Comparison of ENCODE assay signal across 15 mouse cellular contexts in genomic region chr1:194109172-194110071, GRCm38 (mm10).
DNase-seq lines count a peak whose midpoint lies in the region; ATAC-seq and TF ChIP-seq lines count a peak whose summit lies in the region.
"Had no signal": no experiment of that assay in that cellular context is flagged by ENCODE, and none has a peak within 500 bp of the region (broad histone marks: within the 10 kb centered on the region; RNA-seq: fewer than 3 reads in every experiment).

No protein-coding gene starts in this region.

- H3K4me2 ChIP-seq in forebrain, embryonic 14.5 days (ENCODE audit: low read length): no peak overlapping the region
- no peak overlapping the region for H3K4me2 ChIP-seq in forebrain, postnatal 0 days (ENCODE audit: low read depth)
- no peak overlapping the region for H3K4me2 ChIP-seq in hindbrain, postnatal 0 days (ENCODE audit: low read depth, low read length)
- no peak overlapping the region for H3K4me2 ChIP-seq in midbrain, postnatal 0 days (ENCODE audit: low read depth, low read length, poor library complexity, severe bottlenecking)
- H3K4me2 ChIP-seq: forebrain, embryonic 12.5 days; liver, embryonic 13.5 days had no signal

- intact Hi-C loops in left cerebral cortex, postnatal 4 days (cut with DNase I): no loop called here

- no peak for TF ChIP-seq CTCF in forebrain, postnatal 0 days (IDR thresholded peaks at IDR 0.05; ENCODE audit: low read depth)
- TF ChIP-seq CTCF in hindbrain, postnatal 0 days (IDR thresholded peaks at IDR 0.05; ENCODE audit: low read depth): no peak
- TF ChIP-seq CTCF in midbrain, postnatal 0 days (IDR thresholded peaks at IDR 0.05): no peak

- ATAC-seq in forebrain, embryonic 14.5 days: no peak
- ATAC-seq in forebrain, postnatal 0 days: no peak
- 0 out of 2 replicates have a peak, but pooled peaks have one; percentile 24 for ATAC-seq in hindbrain, postnatal 0 days
- no peak for ATAC-seq in midbrain, postnatal 0 days (ENCODE audit: low FRiP score)
- ATAC-seq in megakaryocyte-erythroid progenitor cell, adult 5-6 weeks (replicated peaks; ENCODE audit: low FRiP score, low TSS enrichment, poor library complexity, severe bottlenecking): no peak
- ATAC-seq: inflammation-experienced regulatory T-cells, adult 6 months had no signal

- H3K27me3 ChIP-seq in forebrain, embryonic 14.5 days (replicated peaks; ENCODE audit: control insufficient read depth, insufficient read depth, low read length): no peaks in the 10 kb centered on the region
- H3K27me3 ChIP-seq in forebrain, postnatal 0 days (ENCODE audit: insufficient read depth, low read length): no peaks in the 10 kb centered on the region
- H3K27me3 ChIP-seq in hindbrain, postnatal 0 days (ENCODE audit: insufficient read depth, low read length): no peaks in the 10 kb centered on the region
- H3K27me3 ChIP-seq in midbrain, postnatal 0 days (ENCODE audit: insufficient read depth, low read length): no peaks in the 10 kb centered on the region
- H3K27me3 ChIP-seq: liver, embryonic 13.5 days had no signal

- WGBS in forebrain, embryonic 14.5 days: 16% methylated on average over 5 of the region's 5 CpGs
- whole genome bisulfite sequencing in forebrain, postnatal 0 days: 38% methylated on average over 5 of the region's 5 CpGs
- WGBS in hindbrain, postnatal 0 days: 31% methylated on average over 5 of the region's 5 CpGs
- WGBS in midbrain, postnatal 0 days: 37% methylated on average over 5 of the region's 5 CpGs

- no peak overlapping the region for H3K9ac ChIP-seq in forebrain, embryonic 14.5 days (ENCODE audit: low read length)
- H3K9ac ChIP-seq in forebrain, postnatal 0 days: no peak overlapping the region
- H3K9ac ChIP-seq in hindbrain, postnatal 0 days (replicated peaks; ENCODE audit: low read length): no peak overlapping the region
- H3K9ac ChIP-seq in midbrain, postnatal 0 days (replicated peaks; ENCODE audit: low read length, poor library complexity, severe bottlenecking): no peak overlapping the region
- H3K9ac ChIP-seq: forebrain, embryonic 12.5 days; liver, embryonic 13.5 days had no signal

- no peak overlapping the region for H3K27ac ChIP-seq in forebrain, embryonic 14.5 days (ENCODE audit: low read depth, low read length)
- H3K27ac ChIP-seq in forebrain, postnatal 0 days (ENCODE audit: low read depth, low read length): no peak overlapping the region
- no peak overlapping the region for H3K27ac ChIP-seq in hindbrain, postnatal 0 days
- H3K27ac ChIP-seq in midbrain, postnatal 0 days (ENCODE audit: low read depth, low read length): no peak overlapping the region
- H3K27ac ChIP-seq: forebrain, embryonic 12.5 days; liver, embryonic 13.5 days had no signal

- no peaks in the 10 kb centered on the region for H3K36me3 ChIP-seq in forebrain, embryonic 14.5 days (ENCODE audit: control insufficient read depth, insufficient read depth, low read length)
- no peaks in the 10 kb centered on the region for H3K36me3 ChIP-seq in forebrain, postnatal 0 days (ENCODE audit: insufficient read depth)
- H3K36me3 ChIP-seq in hindbrain, postnatal 0 days (ENCODE audit: insufficient read depth, low read length): no peaks in the 10 kb centered on the region
- no peaks in the 10 kb centered on the region for H3K36me3 ChIP-seq in midbrain, postnatal 0 days (ENCODE audit: insufficient read depth, low read length)
- H3K36me3 ChIP-seq: forebrain, embryonic 12.5 days; liver, embryonic 13.5 days had no signal

- H3K9me3 ChIP-seq in forebrain, embryonic 14.5 days (replicated peaks; ENCODE audit: control insufficient read depth, low read length): no peaks in the 10 kb centered on the region
- H3K9me3 ChIP-seq in forebrain, postnatal 0 days (ENCODE audit: low read length): no peaks in the 10 kb centered on the region
- H3K9me3 ChIP-seq in hindbrain, postnatal 0 days (ENCODE audit: low read length): no peaks in the 10 kb centered on the region
- no peaks in the 10 kb centered on the region for H3K9me3 ChIP-seq in midbrain, postnatal 0 days (ENCODE audit: low read length)
- H3K9me3 ChIP-seq: forebrain, embryonic 12.5 days; liver, embryonic 13.5 days had no signal

- H3K4me3 ChIP-seq in forebrain, embryonic 14.5 days (ENCODE audit: low read depth, low read length): no peak overlapping the region
- no peak overlapping the region for H3K4me3 ChIP-seq in forebrain, postnatal 0 days (ENCODE audit: low read depth, low read length)
- no peak overlapping the region for H3K4me3 ChIP-seq in hindbrain, postnatal 0 days (ENCODE audit: low read length)
- no peak overlapping the region for H3K4me3 ChIP-seq in midbrain, postnatal 0 days (ENCODE audit: low read depth, low read length)
- H3K4me3 ChIP-seq: forebrain, embryonic 12.5 days; liver, embryonic 13.5 days had no signal

- peak; percentile 37 for DNase-seq in forebrain, embryonic 14.5 days (ENCODE audit: low spot score)
- DNase-seq in forebrain, postnatal 0 days: no peak
- peak; percentile 17 for DNase-seq in embryo, embryonic 9.5 days (ENCODE audit: extremely low spot score)
- peak; percentile 12 for DNase-seq in hindbrain, postnatal 0 days (ENCODE audit: low spot score)
- DNase-seq in midbrain, postnatal 0 days (ENCODE audit: low spot score): peak; percentile 28
- no peak for DNase-seq in left cerebral cortex, postnatal 4 days
- no peak for DNase-seq in right cerebral cortex, adult 18-20 months
- DNase-seq: cerebellum, adult 11 months; gastrocnemius, postnatal 14 days; liver, embryonic 13.5 days; right cerebral cortex, postnatal 25 days; thymus, postnatal 14 days had no signal

- H3K4me1 ChIP-seq in forebrain, embryonic 14.5 days (ENCODE audit: control insufficient read depth, insufficient read depth, low read length): peaks cover 8% of the 10 kb centered on the region
- H3K4me1 ChIP-seq in forebrain, postnatal 0 days (ENCODE audit: insufficient read depth): no peaks in the 10 kb centered on the region
- H3K4me1 ChIP-seq in hindbrain, postnatal 0 days (ENCODE audit: insufficient read depth, low read length): no peaks in the 10 kb centered on the region
- no peaks in the 10 kb centered on the region for H3K4me1 ChIP-seq in midbrain, postnatal 0 days (ENCODE audit: insufficient read depth, low read length)
- H3K4me1 ChIP-seq: liver, embryonic 13.5 days had no signal

Comparison
In these comparisons a context has a peak if more than half of its experiments do, and no peak if none do; other contexts are left out.
1. DNase-seq: peak in forebrain, embryonic 14.5 days (single experiment), embryo, embryonic 9.5 days (single experiment), hindbrain, postnatal 0 days (single experiment) and midbrain, postnatal 0 days (single experiment); none in forebrain, postnatal 0 days (single experiment), left cerebral cortex, postnatal 4 days (single experiment) and right cerebral cortex, adult 18-20 months (single experiment).